Mouse (Mus musculus) spleen, postnatal 4 days (tissue): ENCODE data around the gene Rims3.

Experiments
- DNase-seq, 2 experiments: peaks; one replicate each; pipeline ENCODE4 v3.0.0; 2022; ENCODE audit warnings: low spot score in 2 of 2

The Rims3 gene

DNA sequence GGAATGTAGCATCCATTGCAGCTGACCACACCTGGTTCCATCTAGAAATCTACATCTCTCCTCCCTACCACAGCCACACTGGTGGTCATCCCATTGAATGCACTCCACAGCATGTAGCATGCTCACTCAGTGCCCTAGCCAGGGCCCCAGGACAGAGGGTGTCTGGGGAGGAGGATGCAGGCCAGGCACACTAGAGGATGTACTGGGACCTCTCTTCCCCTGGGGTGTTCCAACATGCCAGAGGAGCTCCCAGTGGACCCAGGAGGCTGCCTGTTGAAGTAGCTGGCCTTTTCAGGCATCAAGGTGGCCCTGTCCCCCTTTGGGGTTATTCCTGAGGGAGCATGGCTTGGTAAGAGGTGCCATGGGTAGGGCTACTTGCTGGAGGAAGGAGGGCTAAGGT lies 37.3 kb downstream of the Rims3 start:
- no peak for DNase-seq

DNA sequence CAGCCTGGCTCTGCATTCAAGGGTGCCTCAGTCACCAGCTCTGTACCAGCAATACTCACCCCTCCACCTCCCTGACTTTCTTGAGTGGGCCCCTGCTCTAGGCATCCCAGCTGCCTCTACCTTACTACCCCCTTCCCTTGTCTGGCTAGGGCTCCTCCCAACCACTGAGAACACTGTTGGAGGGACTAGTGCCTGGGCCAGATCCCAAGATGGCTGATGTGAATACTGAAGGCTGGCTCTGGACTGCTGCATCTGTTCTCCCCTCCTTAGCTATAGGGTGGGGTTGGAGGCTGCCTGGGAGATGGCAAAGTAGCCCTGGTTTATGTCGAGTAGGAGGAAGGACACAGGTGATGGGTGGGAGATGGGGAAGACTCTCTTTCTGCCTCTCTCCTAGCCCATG lies 37.9 kb downstream of the Rims3 start:
- DNase-seq: no peak

DNA sequence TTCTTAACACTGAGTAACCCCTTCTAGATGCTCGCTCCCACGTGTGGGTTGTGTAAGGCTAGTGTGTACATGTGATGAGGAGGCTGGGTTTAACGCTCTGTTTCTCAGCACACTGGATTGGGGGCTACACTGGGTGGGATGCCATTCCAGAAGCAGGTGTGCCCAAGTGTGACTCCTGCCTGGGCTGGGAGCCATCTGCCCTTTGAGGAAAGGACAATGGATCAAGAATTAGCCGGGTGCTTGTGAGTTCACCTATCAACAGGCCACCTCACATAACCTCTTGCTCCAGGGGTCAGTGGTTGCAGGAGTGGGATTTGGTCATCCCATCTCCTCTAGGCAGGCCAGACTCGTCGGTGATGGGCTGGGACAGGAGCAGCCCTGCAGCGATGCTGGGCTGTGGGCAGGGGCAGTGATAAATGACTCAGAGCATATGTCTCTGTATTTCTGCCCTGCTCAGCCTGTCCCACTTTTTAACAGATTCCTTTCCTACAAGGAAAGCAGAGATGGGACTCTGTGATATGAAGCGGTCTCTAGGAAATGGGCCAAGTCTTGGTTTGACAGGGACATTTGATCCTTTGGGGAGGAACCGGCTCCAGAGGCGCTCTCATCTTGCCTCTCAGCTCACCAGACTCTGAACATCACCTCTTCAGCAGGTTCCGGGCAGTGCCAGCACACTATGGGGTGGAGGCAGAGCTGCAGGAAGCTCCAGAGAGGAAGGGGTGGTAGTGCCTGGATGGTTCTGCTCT lies 39.2 kb downstream of the Rims3 start:
- DNase-seq: no peak

DNA sequence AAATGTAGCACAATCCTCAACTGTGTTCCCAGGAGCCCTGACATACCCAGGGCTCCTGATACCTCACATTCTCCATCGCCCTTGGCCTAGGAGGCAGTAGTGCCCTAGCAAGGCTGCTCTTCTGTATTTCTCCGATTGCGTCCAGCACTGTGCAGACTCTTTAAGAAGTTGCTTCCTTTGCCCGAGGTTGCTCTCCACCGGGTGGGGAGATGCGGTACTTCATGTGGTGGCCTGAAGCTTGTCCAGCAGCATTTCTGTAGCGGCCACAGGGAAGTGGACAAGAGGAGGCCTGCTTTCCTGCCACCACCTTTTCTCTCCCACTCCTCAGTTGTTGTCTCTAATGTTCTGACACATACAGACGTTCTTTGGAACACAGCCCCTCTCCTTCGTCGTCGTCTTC lies 40.0 kb downstream of the Rims3 start:
- no peak for DNase-seq

DNA sequence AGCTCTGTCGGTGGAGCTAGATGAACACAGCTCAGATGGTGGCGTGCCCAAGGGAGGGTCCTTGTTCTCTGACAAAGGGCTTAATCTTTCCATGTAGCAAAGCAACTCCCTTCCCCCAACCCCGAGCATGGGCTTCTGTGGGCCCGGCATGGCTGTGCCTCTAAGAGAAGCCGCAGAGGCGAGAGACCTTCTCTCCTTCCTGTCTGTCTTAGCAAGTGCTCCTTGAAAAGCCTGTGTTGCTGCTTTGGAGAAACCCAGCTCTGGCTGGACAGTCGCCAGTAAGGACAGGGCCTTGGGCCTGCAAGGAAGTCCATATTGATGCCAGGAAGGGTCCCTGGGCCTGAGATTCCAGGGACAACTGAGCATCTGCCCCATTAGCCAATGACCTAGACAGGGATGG lies 40.6 kb downstream of the Rims3 start:
- DNase-seq: no peak

DNA sequence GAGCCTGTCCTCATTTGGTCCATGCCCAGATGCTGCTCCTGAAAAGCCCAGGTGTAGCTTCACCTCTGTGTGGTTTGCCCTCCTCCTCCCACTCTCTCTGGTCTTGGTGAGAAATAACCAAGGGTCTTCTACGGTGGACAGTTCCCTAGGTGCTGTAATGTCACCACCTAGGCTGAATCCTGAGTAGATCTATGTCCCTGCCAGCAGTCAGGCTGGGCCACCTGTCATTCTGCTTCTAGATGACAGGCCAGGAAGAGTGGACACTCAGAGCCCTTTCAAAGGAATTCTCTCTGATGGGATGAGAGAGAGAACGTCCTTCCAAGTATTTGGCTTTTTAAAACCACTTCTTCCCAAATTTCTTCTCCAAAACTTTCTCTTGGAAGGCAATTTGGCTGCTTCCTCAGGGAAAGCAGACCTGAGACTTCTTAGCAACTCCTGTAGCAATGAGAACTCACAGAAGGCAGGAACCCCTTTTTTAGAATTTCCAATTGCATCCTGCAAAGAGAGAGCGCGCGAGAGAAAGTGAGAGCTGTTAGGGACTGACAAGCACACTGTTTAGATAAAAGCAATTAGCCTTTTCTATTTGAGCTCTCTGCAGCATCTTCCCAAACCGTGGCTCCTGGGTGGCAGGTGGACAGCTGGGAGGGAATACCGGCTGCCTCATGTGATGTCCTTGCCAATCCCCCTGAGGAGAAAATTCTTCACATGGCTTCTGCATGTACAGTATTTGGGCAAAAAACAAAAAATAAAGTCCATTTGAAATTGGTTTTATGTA lies 41.4 kb downstream of the Rims3 start:
- DNase-seq: no peak

DNA sequence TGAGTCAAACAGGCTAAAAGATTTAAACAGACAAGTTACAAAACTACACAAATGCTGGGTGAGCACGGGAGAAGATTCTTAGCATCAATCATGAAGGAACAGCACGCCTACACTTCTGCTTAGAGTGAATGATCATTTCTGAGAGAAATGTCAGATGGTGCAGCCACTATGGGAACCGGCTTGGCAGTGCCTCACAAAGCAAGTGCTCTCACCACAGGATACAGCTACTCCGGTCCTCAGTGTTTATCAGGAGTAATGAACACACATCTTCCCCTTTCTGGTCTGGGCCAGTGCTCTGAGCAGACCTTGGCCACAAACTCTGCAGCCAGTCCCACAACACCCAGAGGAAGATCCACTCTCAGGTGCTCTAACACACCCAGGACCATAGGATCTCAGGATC lies 49.9 kb downstream of the Rims3 start:
- DNase-seq: no peak

DNA sequence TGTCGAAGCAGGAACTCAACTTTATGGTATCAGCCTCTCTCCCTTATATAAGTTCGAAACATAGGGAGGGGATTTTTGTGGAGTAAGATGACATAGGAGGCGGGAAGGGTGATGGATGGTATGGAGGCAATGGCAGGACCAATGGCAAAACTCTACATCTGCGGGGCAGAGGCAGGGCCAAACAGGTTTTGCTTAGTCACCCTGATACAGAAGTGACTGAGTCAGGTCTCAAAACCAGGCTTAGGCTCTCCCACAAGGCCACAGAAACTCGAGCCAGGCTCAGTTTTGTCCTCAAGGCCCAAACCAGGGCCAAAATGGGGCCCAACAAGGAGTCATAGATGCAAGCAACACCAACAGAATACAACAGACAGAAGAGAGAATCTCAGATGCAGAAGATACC lies 51.0 kb downstream of the Rims3 start:
- no peak for DNase-seq

DNA sequence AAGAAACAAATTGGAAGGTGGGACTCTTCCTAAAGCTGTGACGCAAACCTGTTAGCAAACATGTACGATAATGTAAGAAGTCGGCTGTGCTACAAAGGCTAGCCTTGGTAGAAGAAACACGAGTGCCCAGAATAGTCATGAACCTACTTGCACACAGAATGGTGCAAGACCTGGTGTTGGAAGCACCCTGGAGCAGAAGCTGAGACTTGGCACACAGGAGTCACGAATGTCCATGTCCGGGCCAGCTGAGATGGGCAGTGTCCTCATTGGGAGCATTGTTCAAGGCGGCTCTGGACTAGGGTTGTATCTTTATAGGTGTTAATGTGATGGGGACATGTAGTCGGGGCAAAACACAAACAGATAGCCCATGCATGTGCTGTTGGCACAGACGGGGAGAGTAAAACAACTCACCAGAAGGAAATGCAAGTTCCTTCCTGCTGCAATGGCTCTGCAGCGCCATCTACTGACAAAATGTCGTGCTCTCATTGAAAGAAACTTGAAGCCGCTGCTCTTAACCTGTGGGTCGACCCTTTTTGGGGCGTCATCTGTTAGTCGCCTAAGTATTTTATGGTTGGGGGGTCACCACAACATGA lies 55.0 kb downstream of the Rims3 start:
- DNase-seq: peak; percentile 45 to 79

DNA sequence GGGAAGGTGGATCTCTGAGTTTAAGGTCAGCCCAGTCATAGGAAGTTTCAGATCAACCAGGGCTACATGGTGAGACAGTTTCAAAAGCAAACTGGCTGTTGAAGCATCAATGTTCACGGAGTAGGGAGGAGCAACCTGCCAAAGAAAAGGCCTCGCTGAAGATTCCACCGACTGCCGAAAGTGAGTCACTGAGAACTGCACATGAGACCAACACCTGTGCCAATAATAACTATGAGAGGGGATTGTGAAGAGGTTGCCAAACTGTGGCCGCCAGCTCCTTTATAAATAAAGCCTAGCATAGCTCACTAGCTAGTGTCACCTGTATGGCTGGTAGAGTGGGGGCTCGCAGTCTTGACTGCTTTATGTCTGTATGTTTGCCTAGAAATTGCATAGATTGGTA lies 56.5 kb downstream of the Rims3 start:
- DNase-seq: no peak

DNA sequence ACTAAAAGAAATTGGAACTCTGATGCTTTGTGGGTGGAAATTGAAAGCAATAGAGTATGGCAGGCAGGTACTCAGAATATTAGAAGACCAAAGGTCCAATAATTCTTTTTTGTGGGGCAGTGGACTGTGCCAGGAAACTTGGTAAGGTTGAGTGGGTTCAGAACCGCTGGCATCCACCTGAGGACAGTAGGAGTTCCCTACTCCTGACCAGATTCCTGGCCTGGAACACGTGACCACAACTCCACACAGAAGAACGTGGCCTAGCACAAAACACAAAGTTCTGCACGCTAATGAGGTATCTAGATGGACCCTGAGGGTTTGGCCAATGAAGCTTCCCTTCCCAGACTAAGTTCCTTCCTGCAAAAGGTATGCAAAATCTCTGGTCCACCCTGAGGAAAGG lies 58.2 kb downstream of the Rims3 start:
- DNase-seq: no peak

DNA sequence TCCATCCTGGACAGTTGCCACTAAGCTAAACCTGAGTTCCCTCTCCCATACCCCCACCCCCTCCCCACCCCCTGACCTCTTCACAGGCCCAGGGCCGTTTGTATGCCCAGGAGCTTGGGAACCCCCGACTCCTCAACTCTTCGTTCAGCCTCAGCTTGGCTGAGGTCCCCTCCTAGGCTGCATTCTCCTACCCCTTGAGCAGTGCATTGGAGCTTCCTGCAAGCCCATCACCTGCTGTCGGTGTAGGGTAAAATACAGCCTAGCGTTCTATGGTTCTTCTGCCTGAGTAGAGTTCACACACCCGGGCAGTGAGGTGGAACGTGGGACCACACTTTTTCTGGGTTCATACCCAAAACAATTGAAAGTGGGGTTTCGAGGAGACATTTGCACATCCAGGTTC lies 58.8 kb downstream of the Rims3 start:
- DNase-seq: no peak

DNA sequence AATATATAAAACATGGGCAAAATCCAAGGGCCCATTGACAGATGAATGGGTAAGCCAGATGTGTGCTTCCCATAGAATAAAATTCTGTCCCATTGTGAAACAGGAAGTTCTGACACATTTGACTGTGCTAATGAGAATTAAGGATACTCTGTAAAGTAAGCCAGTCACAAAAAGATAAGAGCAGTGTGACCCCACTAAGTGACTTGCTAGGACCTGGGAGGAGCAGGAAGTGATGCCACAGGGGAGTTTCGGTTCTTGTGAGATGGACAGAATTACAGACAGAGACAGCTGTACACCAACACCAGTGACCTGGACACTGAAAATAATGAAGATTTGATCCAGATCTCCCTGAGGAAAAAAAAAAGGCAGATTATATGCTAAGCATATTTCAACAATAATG lies 59.2 kb downstream of the Rims3 start:
- DNase-seq: no peak

DNA sequence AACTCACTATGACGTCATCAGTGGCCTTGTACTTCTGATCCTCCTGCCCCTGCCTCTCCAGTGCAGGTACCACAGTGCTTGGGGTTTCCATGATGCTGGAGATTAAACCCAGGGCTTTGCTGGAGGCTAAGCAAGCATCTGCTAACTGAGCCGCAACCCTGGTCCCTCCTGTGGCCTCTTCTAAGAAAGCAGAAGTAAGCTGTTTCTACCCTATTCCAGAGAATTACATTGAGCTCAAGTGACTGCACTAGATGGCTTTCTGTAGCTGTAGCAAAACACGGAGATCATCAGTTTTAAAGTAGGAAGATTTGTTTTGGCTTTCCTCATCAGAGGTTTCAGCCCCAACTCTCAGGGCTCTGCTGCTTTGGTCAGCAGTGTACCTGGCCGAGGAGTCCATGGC lies 59.9 kb downstream of the Rims3 start:
- DNase-seq: peak in 1 of 2 experiments; percentile 21

DNA sequence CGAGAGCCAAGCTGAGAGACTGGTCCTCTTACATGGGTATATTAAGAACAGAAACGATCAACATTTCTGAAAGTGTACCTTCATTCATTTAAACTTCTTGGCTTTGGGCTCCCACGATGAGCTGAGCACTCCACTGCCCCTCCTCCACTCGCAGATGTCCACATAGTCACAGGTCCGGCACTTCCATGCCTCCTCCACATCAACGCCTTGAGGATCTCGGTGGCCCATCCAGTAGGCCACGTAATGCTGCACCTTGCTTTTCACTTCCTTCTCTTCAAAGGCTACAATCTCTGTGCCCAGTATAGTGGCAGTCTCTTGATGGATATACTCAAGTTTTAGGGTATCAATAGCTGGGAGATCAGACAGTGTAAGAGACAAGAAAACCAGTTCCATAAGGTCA lies 66.8 kb downstream of the Rims3 start:
- DNase-seq: no peak

DNA sequence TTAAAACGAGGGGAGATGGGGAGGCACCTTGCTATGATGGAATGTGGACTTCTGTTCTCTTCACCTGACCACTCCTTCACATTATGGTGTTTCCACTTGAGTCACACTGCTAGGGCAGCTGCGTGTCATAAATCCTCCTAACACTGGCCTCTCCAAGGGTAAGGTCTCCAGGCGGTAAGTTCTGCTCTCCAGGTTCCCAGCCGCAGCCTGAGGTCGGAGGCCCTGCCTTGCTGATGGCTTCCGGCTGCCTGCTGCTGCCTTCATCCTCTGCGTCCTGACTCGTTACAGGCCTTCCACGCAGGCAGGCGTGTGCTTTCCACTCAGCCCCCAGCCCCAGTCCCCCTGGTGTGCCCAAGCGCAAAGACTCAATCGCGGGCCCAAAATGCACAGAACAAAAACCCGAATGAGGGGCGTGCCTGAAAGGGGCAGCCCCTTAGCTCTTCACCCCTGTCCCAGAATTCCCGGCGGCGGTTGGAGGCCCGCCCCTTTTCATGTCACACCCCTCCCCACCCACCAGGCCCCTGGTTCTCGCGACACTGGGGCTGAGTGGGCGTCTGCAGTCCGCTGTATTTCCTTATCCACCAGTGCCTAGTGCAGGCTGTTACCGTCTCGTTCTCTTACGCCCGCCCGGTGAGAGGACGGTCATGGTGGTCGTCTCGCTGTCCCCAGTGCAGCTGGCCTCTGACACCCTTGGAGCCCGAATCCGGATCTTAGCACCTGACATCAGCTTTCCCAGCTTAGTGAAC lies 70.1 kb downstream of the Rims3 start, which contains the start of gene Exo5:
TSS of gene Exo5 (minus strand) at position 464 of the 746 bp plus-strand sequence.
- peak; percentile 88 to 94 for DNase-seq

DNA sequence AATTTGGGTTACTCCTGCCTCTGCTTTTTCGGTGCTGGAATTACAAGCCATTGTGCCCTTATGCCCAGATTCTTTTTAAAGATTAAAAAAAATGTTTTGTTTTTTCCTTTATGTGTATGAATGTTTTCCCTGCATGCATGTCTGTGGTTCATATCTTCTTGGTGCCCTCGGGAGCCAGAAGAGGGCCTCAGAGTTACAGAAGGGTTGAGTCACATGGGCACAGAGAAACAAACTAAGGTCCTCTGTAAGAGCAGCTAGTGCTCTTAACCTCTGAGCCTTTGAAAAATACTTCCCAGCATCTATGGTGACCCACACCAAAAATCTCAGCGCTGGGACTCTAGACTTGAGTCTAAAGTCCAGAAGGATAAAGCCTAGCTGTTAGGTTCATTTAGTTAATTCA lies 70.8 kb downstream of the Rims3 start:
- DNase-seq: peak in 1 of 2 experiments; percentile 53

DNA sequence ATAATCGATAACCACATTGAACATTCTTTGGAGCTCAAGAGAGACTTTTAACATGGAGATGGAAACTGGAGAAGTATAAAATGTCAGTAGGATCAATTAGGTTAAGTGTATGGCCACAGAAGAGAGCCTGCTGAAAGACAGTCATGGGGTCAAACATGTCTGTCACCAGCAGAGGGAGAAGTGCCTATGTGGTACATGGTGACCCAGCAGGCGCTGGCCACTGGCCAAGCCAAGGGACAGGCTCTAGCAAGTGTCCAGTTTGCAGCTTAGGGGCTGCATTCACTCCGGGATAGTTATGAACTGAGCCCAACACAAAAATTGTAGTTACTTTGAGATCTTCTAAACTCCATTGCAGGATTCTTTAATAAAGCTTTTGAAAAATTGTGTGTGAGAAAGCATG lies 74.1 kb downstream of the Rims3 start:
- DNase-seq: no peak

DNA sequence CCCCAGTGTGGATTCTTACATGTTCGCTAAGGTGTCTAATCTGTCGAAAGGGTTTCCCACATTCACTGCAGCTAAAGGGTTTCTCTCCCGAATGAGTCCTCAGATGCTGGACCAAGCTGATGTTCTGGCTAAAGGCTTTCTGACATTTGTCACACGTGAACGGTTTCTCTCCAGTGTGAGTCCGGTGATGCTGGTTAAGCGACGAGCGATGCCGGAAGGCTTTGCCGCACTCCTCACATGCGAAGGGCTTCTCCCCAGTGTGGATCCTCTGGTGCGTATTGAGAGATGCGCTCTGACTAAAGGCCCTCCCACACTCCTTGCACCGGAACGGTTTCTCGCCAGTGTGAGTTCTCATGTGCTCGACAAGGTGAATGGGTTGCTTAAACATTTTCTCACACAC lies 76.1 kb downstream of the Rims3 start:
- no peak for DNase-seq

DNA sequence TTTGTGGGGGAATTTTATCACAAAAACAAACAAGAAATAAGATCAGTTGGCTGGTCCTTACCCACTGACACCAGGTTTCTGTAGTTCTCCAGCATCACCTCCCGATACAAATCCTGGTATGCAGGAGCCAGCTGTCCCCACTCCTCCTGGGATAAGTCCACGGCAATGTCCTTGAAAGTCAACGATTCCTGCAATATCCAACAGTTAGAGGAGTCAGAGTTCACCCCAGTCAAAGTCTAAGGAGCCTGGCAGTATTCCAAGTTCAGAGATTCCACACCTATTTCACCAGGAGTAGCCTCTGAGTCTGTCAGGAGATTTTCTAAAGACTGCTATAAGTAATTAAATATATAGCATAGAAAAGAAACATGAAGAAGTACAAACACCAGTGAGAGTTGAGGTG lies 80.4 kb downstream of the Rims3 start:
- DNase-seq: no peak
